Mouse (Mus musculus) Muller cell, postnatal 12 days (primary cell): ENCODE measurements around the gene Rap2b.

Experiments
- DNase-seq: peaks from one replicate; pipeline ENCODE4 v3.0.0-alpha.2; 2015; ENCODE audit errors: inconsistent ontology term

Gene Rap2b

DNA sequence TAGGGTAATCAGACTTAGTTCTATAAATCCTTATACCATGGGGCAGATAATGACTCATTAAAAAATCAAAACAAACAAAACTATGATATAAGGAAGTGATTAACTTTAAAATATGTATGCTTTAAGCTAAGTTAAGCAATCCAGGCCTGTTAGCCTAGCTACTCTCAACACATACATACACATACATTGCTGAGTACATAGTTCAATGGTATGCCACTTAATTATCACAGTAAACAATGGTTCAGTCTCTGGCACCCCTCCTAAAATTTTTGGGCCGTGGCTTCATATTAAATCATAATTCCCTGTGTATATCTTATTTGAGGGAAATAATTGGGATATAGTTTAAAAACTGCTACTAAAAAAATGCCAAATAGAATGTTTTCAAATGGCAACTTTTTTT lies at the start of gene Rap2b:
TSS of gene Rap2b (plus strand) at position 301 of the 400 bp plus-strand sequence.
- DNase-seq, result no peak

DNA sequence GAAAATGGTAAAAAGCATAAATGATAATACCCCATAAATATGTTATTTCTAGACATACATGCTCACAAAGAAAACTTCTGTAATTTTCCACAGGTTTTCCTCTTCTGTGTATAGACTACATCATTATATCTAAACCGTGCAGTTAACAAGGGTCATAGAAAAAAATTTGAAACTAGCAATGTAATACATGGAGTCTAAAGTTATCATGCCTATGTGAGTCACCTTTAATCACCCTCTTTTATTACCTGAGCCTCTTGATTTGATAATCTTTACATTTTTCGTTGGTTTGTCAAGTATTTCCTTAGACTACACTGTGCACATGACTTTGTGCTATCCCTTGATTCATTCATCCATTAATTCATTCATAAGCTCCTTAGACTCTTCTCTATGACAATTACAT lies 46.4 kb upstream of the Rap2b start:
- DNase-seq, result no peak

DNA sequence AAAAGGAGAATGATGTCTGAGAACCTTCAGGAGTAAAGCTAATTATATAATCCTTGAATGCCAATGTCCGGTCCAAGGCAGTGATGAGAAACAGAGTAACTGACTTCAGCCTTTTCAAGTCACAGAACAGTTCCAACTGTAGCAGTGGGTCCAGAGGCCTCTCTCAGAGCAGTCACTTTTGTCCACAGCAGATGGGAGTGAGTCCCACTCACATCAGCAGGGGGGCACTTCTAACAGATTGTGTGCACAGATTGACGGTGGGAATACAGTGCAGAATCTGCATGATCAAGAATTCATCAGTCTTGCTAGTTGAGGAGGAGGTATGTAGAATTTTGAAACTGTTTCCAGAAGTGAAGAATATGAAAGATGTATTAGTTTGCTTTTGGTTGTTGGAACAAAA lies 41.4 kb upstream of the Rap2b start:
- DNase-seq, result no peak

DNA sequence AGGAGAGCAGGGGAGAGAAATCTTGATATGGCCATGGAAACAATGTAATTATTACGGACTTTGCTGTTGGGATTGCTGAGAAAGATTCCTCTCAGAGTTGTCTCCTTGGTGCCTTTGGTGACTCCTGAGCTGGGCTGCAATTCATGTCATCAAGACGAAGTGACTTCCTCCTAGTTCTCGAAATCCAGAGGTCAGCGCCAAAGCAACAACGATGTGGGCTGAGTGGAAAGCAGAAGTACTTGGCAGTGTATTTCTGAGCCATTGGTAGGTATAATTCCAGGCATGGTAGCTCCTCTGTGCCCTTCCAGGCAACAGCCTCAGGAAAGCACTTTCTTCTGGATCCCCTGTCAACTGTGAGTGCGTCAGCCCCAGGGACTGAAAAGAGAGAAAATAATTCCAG lies 39.8 kb upstream of the Rap2b start:
- DNase-seq, result no peak

DNA sequence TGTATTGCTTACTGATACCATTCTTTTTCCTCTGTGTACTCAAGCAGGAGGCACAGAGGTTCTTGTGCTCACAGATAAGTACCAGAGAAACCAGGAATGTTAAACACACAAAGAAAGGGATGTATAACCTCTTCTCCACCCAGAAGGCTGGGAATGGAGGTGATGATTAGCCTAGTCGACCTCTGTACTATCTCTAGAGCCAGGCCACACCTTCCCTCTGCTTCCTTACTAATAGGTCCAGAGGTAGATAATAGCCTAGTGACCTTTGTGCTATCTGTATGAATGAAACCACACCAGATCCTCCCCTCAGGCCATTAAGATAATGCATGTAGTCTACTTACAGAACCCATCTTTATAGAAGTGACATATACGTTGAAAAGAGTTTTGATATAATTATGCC lies 25.2 kb upstream of the Rap2b start:
- no peak for DNase-seq

DNA sequence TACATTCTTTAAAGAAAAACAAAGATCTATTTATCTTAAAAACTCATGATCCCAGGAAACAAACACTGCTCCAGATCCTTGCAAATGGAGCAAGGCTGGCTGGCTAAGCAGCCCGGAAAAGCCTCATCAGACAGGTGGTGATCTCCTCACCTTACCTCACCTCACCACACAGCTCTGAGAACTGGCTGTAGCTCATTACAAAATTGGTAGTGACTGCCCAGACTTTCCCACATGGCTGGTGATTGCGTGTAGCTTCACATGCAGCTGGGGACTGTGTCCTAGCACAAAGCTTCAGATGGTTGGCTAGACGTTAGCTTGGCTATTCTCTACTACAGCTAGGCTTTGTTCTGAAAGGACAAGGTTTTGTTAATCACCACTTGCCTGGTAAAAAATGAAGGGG lies 24.2 kb upstream of the Rap2b start:
- DNase-seq, result no peak

DNA sequence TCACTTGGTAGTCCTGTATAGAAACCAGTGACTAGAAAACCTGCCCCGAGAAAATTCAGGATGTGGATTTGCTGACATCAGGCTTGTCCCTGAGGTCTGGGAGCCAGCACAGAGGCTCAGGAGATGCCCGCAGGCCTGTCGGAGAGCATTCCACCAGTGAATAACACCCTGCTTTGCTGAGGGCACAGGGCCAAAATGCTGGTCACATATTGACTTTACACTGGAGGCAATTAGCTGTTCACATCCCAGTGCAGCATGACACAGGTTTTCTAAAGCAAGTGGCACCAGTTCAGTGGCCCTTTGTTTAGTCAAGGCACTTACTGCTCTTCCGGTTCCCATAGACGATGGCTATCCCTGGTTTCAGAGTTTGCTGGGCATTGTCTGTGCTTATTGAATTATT lies 21.1 kb upstream of the Rap2b start:
- peak; percentile 93 for DNase-seq

DNA sequence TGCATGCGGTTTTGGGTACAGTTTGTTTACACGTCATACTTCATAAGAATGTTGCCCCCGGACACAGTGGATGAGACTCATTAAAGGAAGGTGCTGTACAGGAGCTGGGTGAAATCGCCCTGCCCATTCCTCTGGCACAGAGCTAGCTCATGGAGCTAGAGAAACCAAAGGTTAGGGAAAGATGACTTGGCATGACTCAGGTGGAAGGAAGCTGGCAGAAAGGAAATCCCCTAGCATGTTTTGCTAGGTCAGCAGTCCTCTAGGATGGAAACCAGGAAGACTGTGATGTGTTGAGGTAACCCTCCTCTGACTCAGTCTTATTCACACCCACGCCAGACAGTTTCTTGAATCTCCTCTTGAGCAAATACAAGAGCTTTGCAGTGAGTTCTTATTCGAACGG lies 17.4 kb upstream of the Rap2b start:
- DNase-seq, result peak; percentile 72

DNA sequence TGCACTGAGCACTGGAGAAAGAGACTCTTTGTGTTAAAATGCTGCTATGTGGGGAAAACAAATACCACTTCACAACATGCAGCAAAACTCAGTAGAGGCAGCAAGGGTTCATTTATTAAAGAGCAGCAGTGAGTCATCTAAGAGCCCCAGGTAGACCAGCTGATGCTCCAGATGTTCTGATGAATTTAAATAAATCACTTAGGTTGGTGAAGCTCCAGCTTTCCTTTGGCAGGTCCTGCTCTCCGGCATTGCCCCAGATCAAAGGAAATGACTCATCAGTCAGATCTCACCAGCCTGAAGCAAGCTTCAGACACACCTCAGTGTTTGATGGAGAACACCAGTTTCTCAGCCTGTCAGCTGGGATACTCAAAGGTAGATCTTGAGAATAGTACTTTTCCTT lies 15.8 kb upstream of the Rap2b start:
- peak; percentile 60 for DNase-seq

DNA sequence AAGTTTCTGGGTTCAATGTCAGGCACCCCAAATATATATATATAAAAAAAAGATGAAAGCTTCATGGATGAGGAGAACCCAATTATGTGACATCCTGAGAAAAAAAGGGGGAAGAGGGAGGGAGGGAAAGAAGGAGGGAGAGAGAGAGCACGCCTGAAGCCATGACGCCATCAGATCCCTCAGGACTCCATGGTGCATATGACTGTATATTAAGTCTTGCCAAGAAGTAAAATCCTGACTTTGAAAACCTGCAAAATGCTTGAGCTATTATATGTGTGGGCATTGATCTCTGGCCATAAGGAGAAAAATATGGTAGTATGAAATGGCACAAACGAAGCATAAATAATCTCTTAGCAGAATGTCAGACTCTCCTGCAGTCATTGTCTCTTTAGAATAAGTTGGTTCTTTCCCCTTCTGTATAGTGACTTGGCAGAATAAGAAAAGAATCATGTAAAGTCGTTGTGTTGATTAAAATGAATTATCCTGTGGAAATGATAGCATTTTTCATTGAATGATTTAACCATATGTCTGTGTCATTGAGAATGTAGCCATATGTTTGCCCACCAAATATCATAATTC lies 13.3 kb upstream of the Rap2b start:
- DNase-seq, result no peak

DNA sequence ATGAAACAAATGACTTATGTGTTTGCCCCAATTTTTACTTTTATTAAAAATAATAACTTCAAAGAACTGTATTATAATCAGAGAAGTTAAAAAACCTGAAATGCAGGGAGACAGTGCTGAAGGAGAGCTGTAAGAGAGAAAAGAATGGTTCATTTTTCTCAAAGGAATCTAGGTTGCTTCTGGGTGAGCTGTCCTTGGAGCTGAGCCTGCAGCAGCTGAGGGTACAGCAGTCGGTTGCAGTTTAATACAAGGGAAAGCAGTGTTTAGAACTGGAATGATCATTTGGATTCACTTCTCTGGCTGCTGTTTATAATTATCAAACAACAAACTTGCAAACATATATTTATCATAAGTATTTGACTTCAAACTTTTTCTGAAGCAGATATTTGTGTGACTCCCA lies 12.0 kb upstream of the Rap2b start:
- peak; percentile 43 for DNase-seq

DNA sequence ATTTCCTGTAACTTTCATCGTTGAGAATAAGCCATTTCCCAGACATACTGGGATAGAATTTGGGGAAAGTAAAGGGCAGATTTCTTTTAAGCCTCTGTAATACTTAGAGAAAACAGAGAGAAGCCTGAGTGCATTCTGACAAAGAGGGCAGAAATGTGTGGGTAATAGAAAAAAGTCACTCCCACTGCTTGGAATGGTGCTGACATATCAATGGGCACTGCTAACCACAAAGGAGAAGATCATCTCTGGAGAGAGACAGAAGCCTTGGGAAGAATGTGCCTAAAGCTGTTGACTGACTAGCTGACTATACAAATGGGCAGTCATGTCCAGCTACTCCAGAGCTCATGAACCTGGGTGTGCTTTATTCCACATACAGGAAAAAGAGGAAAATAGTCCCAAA lies 6.0 kb upstream of the Rap2b start:
- DNase-seq, result peak; percentile 79

DNA sequence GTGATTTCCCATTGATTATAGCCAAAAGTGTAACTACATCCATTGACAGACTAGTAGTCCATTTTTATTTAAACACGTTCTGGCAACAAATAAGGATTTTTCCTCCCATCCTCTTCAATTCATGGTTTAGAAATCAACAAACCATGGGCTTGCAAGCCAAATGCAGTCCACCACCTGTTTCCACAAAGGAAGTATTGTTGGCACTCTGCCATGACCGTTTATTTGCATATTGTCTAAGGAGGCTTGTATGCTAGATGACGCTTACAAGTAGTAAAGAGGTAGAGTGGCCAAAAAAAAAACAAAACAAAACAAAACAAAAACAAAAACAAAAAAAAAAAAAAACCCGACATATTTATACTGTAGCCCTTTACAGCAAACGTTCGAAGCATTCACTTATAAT lies 3.3 kb upstream of the Rap2b start:
- DNase-seq, result no peak

DNA sequence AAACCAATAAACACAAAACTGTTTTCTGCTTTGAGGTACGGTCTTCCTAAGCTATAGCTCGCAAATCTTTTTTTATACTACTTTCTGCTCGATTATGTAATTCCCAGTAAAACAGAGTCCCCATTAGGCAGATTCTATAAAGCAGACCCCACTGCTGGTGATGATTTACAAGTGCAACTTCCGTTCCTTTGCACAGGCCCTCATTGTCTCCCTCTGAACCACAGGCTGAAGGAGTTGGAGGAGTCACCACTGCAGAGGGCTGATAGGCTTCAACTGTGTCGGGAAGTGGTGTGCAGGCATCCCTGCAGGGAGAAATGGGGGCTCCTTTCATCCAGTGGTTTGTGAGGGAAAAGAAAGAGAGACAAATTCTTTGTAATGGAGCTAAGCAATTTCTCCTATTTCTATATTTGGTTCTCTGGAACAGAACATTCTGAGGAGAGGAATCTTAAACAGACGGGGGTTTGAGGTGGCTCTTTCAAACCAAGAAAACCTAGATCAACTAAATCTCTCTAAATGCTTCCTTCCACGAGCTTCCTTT lies 2.6 kb upstream of the Rap2b start:
- DNase-seq, result no peak

DNA sequence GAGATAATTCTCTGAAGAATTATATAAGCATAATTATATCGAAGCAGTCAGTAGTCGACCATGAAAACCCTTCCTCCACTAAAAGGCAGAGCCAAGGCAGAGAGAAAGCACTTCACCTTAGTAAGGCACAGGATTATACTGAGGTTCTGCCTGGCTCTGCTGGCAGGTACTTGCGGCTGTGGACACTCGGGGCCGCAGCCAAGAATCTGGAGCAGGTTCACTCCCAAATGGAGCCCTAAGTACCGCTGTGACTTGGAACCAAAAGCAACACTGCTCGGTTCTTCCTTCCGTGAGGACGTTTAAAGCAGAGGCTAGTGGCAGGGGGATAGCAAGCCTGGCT lies 1.4 kb downstream of the Rap2b start:
- no peak for DNase-seq

DNA sequence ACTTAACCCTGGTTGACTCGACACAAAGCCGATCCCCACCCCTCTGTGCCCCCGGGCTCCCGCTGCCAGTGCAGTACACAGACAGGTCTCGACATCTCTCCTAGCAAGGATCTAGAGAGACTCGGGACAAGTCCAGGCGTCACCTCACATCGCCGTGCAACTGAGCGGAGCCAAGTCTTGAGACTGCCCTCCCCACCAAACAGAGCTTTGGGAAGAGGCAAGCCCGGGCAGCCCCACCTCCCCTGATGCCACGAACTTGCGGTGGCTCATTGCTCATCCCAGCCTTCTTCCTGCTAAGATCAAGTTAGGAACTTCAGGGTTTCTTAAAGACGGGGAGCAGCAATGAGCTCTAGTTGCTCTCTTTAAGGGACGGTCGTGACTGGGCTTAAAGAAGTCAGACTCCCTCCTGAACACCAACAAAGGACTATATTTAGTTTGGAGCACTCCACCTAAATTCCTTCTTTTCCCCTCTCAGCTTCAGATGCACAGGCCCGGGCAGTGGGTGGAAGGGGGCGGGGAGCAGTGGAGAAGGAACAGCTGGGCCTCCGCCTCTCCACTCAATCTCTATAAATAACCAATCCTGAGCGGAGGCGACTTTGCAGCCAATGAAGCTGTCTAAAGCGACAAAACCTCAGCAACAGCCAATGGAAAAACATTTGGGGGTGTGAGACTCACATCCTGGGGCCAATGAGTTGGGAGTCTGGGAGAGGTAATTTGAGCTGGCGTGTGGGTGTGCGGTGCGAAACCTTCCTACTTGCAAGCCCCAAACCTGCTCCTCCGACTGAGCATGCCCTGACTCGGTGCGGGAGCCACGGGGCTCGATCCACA lies 1.9 kb downstream of the Rap2b start:
- DNase-seq, result peak; percentile 99

DNA sequence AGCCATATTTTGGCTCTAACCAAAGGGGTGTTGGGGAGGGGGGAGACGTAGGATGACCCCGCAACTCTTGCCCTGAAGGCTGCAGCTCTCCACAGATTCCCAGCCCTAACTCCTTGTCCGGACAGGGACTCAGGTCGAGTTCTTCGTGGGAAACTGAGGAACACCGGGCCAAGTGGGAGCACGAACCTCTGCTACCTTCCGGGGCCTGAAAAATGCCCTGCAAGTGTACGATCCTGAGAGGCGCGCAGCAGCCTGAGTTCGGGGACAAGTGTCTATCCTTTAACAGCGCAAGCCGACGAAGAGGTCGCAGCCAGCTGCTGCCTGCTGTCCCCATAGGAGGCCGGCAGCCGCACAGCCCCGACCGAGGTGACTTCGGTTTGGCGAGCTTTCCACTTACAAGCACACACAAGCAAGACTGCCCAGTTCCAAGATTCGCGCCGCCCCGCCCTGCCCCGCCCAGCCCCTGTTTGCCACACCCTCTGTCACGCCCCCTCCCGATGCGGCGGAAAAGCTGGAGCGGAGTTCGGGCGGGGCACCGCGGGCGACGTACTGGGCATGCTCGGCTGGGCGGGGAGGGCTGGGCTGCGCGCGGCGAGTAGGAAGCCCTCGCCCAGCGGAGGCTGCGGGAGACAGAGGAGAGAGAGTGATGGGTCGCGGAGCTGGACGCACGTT lies 2.7 kb downstream of the Rap2b start:
- DNase-seq, result peak; percentile 99

DNA sequence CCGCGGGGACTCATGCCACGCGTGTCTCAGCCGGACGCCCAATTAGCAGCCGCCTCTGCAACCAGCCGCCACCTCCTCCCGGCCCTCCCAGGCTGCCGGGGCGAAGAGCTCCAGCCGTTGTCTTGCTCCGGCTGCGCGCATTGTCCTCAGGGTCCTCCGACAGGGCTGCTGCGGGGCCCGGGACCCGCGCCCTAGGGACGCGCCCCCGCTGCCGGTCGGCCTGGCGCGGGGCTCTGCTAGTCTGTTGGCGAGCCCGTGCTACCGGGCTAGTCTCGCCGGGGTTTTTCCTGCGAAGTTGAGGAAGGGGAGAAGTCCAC lies 3.2 kb downstream of the Rap2b start:
- DNase-seq, result no peak

DNA sequence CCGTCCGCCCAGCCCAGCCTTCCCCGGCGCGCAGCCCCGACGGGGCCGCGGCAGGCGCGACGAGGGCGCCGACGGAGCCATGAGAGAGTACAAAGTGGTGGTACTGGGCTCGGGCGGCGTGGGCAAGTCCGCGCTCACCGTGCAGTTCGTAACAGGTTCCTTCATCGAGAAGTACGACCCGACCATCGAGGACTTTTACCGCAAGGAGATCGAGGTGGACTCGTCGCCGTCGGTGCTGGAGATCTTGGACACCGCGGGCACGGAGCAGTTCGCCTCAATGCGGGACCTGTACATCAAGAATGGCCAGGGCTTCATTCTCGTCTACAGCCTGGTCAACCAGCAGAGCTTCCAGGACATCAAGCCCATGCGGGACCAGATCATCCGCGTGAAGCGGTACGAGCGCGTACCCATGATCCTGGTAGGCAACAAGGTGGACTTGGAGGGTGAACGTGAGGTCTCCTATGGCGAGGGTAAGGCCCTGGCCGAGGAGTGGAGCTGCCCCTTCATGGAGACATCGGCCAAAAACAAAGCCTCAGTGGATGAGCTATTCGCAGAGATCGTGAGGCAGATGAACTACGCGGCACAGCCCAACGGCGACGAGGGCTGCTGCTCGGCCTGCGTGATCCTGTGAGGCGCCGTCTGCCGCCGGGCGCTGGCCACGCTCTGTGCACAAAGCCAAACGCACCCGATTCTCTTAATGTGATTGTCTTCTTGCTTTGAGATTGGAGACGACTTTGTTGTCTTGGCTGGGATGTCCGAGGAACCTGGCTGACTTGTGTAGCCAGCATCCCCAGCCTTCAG lies 3.7 kb downstream of the Rap2b start:
- DNase-seq, result peak; percentile 49

DNA sequence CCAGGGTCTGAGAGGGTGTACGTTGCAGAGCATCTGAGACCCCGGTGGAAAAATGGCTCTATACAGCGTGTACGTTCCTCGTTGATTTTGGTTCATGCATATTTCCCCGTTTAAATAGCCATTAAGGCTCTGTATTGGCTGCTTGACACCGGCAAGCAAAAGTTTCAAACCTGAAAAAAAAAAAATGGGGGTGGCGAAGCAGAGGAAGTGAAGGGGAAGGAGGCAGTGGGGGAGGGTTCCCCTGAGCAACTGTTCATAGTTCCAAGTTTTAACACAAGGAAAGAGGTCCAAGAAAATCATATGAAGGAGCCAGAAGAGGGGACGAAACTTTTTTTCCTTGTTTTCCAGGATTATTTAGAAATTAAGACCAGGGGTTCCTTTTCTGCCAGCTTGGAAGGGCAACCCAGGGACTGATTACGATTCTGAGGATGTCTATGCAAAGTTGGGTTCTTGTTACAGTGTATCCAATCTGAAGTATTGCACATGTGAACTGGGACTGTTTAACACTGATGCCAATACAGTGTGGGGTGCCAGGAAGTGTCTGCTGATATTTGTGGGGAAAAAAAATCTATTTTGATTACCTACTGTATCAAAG lies 4.4 kb downstream of the Rap2b start, which contains the start of gene B430305J03Rik:
TSS of gene B430305J03Rik (minus strand) at position 173 of the 595 bp plus-strand sequence.
- peak; percentile 43 for DNase-seq

DNA sequence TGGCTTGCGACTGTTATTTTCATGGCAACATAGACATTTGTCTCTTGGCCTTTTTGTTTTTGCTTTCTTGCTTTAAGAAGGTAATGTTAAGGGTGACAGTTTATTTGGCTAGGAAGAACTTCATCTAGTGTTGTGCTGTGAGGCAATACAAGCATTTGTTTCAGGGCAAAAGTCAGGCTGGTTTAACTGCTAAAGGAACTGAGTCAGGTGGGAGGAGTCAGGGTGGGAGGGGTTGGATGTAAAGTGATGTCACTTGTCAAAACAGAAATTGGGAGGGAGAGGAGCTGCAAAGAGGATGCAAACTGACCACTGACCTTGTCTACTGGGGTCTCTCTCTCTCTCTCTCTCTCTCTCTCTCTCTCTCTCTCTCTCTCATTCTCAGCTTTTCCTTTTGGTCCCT lies 7.0 kb downstream of the Rap2b start:
- no peak for DNase-seq

DNA sequence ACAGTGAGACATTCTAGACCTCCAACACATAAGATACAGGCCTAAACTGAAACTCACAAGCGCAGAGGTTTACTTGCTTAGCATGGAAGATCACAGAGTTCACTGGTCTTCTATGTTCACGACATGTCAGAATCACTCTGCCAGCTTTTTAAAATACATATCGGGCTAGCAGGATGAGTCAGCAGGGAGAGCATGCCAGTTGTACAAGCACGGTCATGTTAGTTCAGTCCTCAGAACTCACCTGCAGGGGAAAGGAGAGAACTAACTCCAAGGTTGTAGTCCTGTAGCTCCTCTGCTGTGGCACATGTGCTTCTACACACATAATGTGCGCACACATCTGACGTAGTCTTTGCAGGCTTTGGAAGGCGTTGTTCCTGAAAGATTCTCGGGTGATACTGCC lies 14.6 kb downstream of the Rap2b start:
- no peak for DNase-seq
